Mouse (Mus musculus): ENCODE measurements around the gene Vezf1.

- no peak for TF ChIP-seq CTCF (IDR thresholded peaks at IDR 0.05; ENCODE audit: extremely low read depth, insufficient read length, insufficient replicate concordance, low read depth, low read length)
- TF ChIP-seq POLR2A (IDR thresholded peaks at IDR 0.05; ENCODE audit: low read depth, low read length) = no peak
Observed at GRCm38 (mm10) chr11:88090293-88090692, 22.2 kb downstream of the Vezf1 start.

Measured in small intestine, adult 2 months (tissue).